Mouse (Mus musculus) kidney, adult 2 months (tissue): ENCODE results near the gene Cela3b.

Source experiments
- CTCF ChIP-seq: fragments of 200-500 bp; conservative IDR thresholded peaks from 2 replicates; pipeline ENCODE4 v1.5.1; 2011; ENCODE audit warnings: low read depth, mild to moderate bottlenecking, control low read depth, low read length, moderate library complexity, mixed read lengths; ENCODE audit not compliant: insufficient read depth, insufficient read length
- POLR2A ChIP-seq: fragments of 200-500 bp; IDR thresholded peaks from one replicate; pipeline ENCODE4 v1.6.1; 2011; ENCODE audit warnings: low read depth, low read length, control low read depth

DNA sequence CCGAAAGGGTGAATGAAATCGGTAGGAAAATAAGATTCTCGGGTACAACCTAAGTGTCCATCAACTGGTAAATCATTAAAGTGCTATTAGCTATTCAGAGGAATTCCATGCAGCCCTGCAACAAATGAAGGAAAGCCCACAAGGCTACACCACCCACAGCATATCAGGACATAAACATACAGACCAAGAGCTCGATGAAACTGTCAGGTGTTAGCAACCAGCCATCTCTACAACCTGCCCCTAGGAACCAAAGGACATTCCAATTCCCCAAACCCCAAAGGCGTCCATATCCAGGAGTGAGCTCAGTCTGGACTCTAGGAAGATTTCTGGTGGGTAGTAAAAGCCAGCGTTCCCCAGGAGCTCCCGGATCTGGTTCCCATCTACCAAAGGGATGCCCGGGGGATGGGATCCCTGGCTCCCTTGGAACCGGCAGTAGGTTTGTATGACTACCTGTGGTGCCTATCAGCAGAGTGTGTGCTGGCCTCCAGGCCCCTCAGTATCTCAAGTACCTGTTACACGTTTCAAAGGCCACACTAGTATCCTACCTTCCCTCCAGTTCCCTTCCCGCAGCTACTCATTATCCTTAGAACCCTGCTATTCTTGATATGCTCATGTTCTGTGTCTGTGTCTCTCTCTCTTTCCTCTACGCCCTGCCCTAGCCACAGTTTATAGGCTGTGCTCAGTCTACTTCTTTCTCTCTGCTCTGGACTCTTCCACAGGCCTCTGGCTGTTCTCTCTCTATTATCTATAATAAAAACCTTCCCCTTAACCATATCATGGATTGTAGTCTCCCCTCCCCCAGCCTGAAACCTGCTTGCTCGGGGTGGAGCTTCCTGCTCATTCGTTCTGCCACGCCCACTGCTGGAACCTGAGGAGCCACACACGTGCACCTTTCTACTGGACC lies 49.4 kb downstream of the Cela3b start:
- TF ChIP-seq POLR2A (no peak), CTCF (no peak)
